Mouse (Mus musculus) right cerebral cortex, postnatal 25 days (tissue): ENCODE results near the gene Lztfl1.
"Not testable (repeated sequence)": the region's sequence is repeated elsewhere in the genome, so short reads cannot be mapped to it uniquely, and the experiment has no call there.

Experiments used
- DNase-seq: peaks from one replicate; pipeline ENCODE4 v3.0.0; 2022

The Lztfl1 gene

GRCm38 (mm10) chr9:123678327-123679105 lies 39.0 kb downstream of the Lztfl1 start, which contains the start of the genes Ccr9 and Slc6a20a:
Gene Ccr9, plus strand, starts transcription at chr9:123678439.
Gene Slc6a20a, minus strand, starts transcription at chr9:123678885.
- no peak for DNase-seq

GRCm38 (mm10) chr9:123665645-123666044 lies 51.9 kb downstream of the Lztfl1 start:
- DNase-seq = no peak

- not testable (repeated sequence) for DNase-seq
Measured at GRCm38 (mm10) chr9:123659986-123660676, 57.4 kb downstream of the Lztfl1 start.

- DNase-seq = no peak
Measured at GRCm38 (mm10) chr9:123658981-123659380, 58.5 kb downstream of the Lztfl1 start.

- no peak for DNase-seq
Measured at GRCm38 (mm10) chr9:123657457-123657856, 60.0 kb downstream of the Lztfl1 start.

- DNase-seq = no peak
Measured at GRCm38 (mm10) chr9:123651369-123651768, 66.1 kb downstream of the Lztfl1 start.

GRCm38 (mm10) chr9:123649785-123650511 lies 67.5 kb downstream of the Lztfl1 start:
- no peak for DNase-seq
